Mouse (Mus musculus) midbrain, postnatal 0 days (tissue): Measurements from ENCODE around the gene Rcor2. TPM values are rescaled to one million over a fixed set of nuclear protein-coding genes. Genes with fewer than 3 reads are reported as not detected.

Experiments
- ATAC-seq: fragments of 200-750 bp; cut with Nextera tagmentation; 2 replicates; pipeline ENCODE4 v1.8.0; 2017; ENCODE audit warnings: moderate number of reproducible peaks, mild to moderate bottlenecking, moderate TSS enrichment, moderate library complexity; ENCODE audit not compliant: low FRiP score
- DNase-seq: peaks from one replicate; pipeline ENCODE4 v3.0.0-alpha.2; 2015; ENCODE audit warnings: low spot score
- H3K27ac ChIP-seq: fragments of 300-500 bp; sonication (generic); 2 replicates; pipeline ENCODE4 v1.5.1; 2014; ENCODE audit warnings: low read depth, mild to moderate bottlenecking, low read length, mixed read lengths
- H3K27me3 ChIP-seq: fragments of 300-500 bp; sonication (generic); 2 replicates; pipeline ENCODE4 v1.6.1; 2014; ENCODE audit warnings: low read length, control low read depth, mixed read lengths; ENCODE audit not compliant: insufficient read depth
- H3K36me3 ChIP-seq: fragments of 300-500 bp; sonication (generic); 2 replicates; pipeline ENCODE4 v1.6.1; 2014; ENCODE audit warnings: low read length, control low read depth, mixed read lengths; ENCODE audit not compliant: insufficient read depth
- H3K4me1 ChIP-seq: fragments of 300-500 bp; sonication (generic); 2 replicates; pipeline ENCODE4 v1.6.1; 2014; ENCODE audit warnings: mild to moderate bottlenecking, control low read depth, antibody characterized with exemption, low read length, mixed read lengths; ENCODE audit not compliant: insufficient read depth
- H3K4me2 ChIP-seq: fragments of 300-500 bp; sonication (generic); 2 replicates; pipeline ENCODE4 v1.6.1; 2014; ENCODE audit warnings: low read depth, mild to moderate bottlenecking, low read length, mixed read lengths; ENCODE audit not compliant: poor library complexity, severe bottlenecking
- H3K4me3 ChIP-seq: fragments of 300-500 bp; sonication (generic); 2 replicates; pipeline ENCODE4 v1.5.1; 2014; ENCODE audit warnings: low read depth, mild to moderate bottlenecking, low read length, moderate library complexity
- H3K9ac ChIP-seq: fragments of 300-500 bp; sonication (generic); replicated peaks from 2 replicates; pipeline ENCODE4 v1.6.1; 2014; ENCODE audit warnings: mild to moderate bottlenecking, low read length, moderate library complexity, mixed read lengths; ENCODE audit not compliant: poor library complexity, severe bottlenecking
- H3K9me3 ChIP-seq: fragments of 300-500 bp; sonication (generic); 2 replicates; pipeline ENCODE4 v1.6.1; 2016; ENCODE audit warnings: low read length, control low read depth
- CTCF ChIP-seq: IDR thresholded peaks from 2 replicates; pipeline ENCODE4 v1.5.1; 2016; ENCODE audit warnings: antibody characterized with exemption, mild to moderate bottlenecking
- WGBS: fragments of 180-500 bp; shearing (Covaris S2); extraction: QIAGEN DNeasy Blood & Tissue Kit; methylation state at CpG from one replicate; pipeline ENCODE4 v1.1.7; 2014; 5-methylcytosine and 5-hydroxymethylcytosine counted together
- polyA plus RNA-seq: library from polyadenylated mRNA; unstranded; fragments of >200 nt; fragmentation: Nextera tagmentation; extraction: Ambion mirVana; gene quantifications from 2 replicates; pipeline ENCODE4 v1.2.1, GENCODE M21; 2015
- total RNA-seq: library from RNA; depleted of rRNA; stranded (reverse); fragments of >200 nt; gene quantifications from 2 replicates; pipeline ENCODE4 v1.2.3, GENCODE M21; 2014

Rcor2 gene
- total and polyA plus RNA-seq, 2 experiments from 2014 or later, result 8.9 to 53.1 TPM

DNA sequence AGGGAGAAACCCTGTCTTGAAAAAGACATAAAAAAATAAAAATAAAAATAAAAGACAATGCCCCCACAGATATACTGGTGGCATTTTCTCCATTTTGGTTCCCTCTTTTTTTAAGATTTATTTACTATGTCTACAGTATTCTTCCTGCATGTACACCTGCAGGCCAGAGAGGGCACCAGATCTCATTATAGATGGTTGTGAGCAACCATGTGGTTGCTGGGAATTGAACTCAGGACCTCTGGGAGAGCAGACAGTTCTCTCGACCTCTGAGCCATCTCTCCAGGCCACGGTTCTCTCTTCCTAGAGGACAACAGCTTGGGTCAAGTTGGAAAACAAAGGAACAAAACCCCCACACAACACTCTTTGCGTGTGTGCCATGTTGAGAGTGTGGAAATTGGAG is 5.2 kb upstream of the Rcor2 start:
- WGBS, result 95% methylated on average over 3 of the region's 3 CpGs
- H3K4me3 ChIP-seq, result no peak overlapping the region
- no peak overlapping the region for H3K27ac ChIP-seq
- no peaks in the 10 kb centered on the region for H3K27me3 ChIP-seq
- DNase-seq, result no peak
- H3K4me1 ChIP-seq, result peaks cover 5% of the 10 kb centered on the region
- no peak overlapping the region for H3K9ac ChIP-seq
- no peak for ATAC-seq
- no peaks in the 10 kb centered on the region for H3K9me3 ChIP-seq
- no peak; the same call in 1 of the 2 replicates for TF ChIP-seq CTCF
- no peak overlapping the region for H3K4me2 ChIP-seq
- H3K36me3 ChIP-seq, result no peaks in the 10 kb centered on the region

DNA sequence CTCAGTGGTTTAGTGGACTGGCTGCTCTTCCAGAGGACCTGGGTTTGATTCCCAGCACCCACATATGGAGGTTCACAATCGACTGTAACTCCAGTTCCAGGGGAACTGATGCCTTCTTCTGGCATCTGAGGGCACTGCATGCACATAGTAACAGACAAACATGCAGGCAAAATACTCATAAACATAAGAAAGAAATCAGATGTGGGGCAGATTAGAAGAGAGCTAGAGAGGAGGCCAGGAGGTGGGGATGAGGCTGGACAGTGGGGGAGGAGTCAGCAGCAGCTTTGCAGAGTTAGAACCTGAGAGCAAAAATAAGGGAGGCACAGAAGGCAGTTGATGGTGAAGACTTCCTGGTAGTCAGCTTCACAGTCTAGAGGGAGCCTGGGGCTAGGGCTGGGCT is 4.5 kb upstream of the Rcor2 start:
- Histone ChIP-seq H3K27me3 (no peaks in the 10 kb centered on the region), H3K4me2 (no peak overlapping the region), H3K27ac (no peak overlapping the region), H3K36me3 (no peaks in the 10 kb centered on the region), H3K9ac (no peak overlapping the region), H3K9me3 (no peaks in the 10 kb centered on the region), H3K4me3 (no peak overlapping the region), H3K4me1 (peaks cover 10% of the 10 kb centered on the region)
- no peak for ATAC-seq
- TF ChIP-seq CTCF, result no peak
- 85% methylated on average over 1 of the region's 1 CpGs for whole genome bisulfite sequencing
- DNase-seq, result no peak

DNA sequence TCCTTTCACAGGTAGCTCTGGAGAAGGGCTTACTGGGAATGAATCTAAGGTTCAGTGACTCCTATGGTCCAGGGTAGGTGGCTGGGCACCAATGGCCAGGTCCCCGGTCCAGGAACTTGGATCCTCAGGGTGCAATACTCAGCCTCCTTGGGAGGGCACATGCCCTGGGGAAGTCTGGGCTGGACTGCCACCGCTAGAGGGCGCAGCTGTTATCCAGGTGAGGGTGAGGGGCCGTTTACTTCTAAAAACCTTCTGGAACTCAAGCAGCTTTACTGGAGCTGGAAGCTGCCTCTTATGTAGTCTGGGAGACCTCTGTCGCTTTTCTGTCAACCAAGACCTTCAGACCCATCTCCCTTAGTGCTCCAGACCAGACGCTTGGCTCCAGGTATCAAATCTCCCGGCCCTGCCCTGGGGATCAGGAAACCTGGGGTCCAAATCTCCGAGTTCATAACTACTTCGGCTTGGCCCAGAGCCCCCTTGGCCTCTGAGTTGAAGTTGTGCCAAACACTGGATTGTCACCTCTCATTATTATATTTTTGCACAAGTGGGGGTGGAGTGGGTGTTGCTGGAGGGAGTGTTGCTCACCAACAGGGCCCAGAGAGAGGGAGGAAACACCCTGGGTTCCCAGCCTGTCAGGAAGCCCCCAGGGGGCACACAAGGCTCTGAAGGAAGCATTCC is 2.9 kb upstream of the Rcor2 start:
- H3K4me2 ChIP-seq, result no peak overlapping the region
- no peak for ATAC-seq
- no peaks in the 10 kb centered on the region for H3K9me3 ChIP-seq
- peak; percentile 76 for DNase-seq
- H3K27ac ChIP-seq, result no peak overlapping the region; the same call in 1 of the 2 replicates
- H3K9ac ChIP-seq, result no peak overlapping the region
- WGBS, result 21% methylated on average over 9 of the region's 9 CpGs
- no peaks in the 10 kb centered on the region for H3K36me3 ChIP-seq
- no peaks in the 10 kb centered on the region for H3K27me3 ChIP-seq
- peak; percentile 80 for TF ChIP-seq CTCF
- H3K4me3 ChIP-seq, result no peak overlapping the region
- peaks cover 12% of the 10 kb centered on the region for H3K4me1 ChIP-seq

DNA sequence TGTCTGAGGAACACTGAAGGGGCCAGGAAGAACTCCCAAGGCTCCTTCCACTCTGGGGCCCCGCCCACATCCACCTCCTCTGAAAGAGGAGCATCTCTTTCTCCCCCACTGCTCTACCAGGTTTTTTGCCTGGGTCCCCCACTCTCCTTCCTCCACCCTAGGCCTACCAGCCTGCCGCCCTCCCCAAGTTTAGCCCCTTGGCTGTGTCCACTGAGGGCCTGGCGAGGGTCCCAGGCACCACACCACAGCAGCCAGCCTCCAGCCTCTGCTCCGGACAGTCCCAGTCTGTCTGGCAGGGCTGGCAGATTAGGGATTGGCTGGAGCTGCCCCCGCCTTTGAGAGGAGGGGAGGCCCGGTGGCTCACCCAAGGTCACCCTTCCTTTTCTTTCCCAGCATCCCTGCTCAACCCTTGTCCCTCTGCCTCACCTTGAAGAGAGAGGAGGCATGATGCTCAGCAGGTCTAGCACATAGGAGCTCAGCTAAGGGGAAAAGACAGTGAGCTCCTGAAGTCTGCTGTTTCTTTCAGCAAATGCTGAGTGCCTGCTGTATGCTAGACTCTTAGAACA is 2.3 kb upstream of the Rcor2 start:
- Histone ChIP-seq H3K27ac (peak overlapping the region; percentile 18; the same call in 1 of the 2 replicates), H3K36me3 (no peaks in the 10 kb centered on the region), H3K27me3 (no peaks in the 10 kb centered on the region), H3K4me1 (peaks cover 18% of the 10 kb centered on the region), H3K9ac (no peak overlapping the region), H3K4me3 (no peak overlapping the region), H3K4me2 (no peak overlapping the region), H3K9me3 (no peaks in the 10 kb centered on the region)
- 18% methylated on average over 6 of the region's 6 CpGs for WGBS
- TF ChIP-seq CTCF, result no peak
- ATAC-seq, result no peak
- peak; percentile 64 for DNase-seq

DNA sequence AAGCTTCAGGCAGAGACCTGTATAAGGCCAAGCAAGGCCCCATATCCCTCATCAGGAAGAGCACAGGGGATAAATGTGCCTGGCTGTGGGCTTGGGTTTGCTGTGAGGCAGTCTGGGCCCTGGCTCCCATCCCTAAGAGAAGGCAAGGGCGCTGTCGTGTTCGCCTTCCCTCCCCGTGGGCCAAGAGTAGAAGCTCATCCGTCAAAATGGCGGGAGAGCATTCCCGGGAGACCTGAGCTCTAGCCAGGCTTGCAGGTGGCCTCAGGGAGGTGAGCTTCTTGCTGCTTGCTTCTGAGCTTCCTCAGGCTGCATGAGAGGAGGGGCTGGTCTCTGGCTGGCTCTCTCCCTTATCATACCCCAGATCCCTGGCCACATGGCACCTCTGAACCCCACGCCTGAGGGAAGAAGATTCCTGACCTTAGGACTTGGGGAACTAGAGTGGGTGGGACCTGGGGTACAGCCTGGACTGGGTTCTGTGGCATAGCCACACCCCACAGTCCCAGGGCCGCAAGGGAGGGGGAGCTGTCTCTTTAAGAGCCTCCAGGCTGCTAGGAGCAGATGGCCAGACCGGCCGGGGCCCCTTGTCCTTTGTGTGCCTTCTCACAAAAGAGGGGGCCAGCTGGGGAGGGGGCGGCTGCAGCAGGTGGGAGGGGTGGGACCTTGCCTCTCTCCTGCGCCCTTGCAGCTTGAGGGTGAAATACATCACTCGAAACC is 1.5 kb upstream of the Rcor2 start:
- Histone ChIP-seq H3K9ac (no peak overlapping the region), H3K36me3 (no peaks in the 10 kb centered on the region), H3K27me3 (no peaks in the 10 kb centered on the region), H3K4me1 (peaks cover 19% of the 10 kb centered on the region), H3K27ac (peak overlapping the region; percentile 18; the same call in 1 of the 2 replicates), H3K9me3 (no peaks in the 10 kb centered on the region), H3K4me2 (no peak overlapping the region), H3K4me3 (no peak overlapping the region)
- ATAC-seq (no peak), DNase-seq (peak; percentile 73)
- no peak for TF ChIP-seq CTCF
- WGBS, result 21% methylated on average over 13 of the region's 14 CpGs

DNA sequence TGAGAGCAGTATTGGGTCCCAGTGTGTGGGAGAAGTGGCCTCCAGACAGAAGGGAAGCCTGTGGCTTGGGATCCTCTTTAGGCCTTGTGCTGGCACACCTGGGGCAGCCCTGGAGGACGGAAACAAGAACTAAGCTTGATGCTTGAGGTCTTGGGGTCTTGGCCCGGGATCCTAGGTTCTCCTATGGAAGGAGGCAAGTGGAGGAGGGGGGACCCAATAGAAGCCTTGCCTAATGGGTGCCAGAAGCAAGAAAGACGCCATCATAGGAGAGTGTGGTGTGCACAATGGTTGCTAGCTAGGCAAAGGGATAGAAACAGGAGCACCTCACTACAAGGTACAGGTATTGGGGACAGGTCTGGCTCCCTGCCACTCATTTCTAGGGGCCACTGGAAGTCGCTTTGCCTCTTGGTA is 699 bp upstream of the Rcor2 start:
- Histone ChIP-seq H3K9ac (no peak overlapping the region), H3K9me3 (no peaks in the 10 kb centered on the region), H3K4me1 (peaks cover 19% of the 10 kb centered on the region), H3K36me3 (peaks cover 6% of the 10 kb centered on the region; the same call in 1 of the 2 replicates), H3K27me3 (no peaks in the 10 kb centered on the region), H3K27ac (no peak overlapping the region), H3K4me3 (no peak overlapping the region), H3K4me2 (no peak overlapping the region)
- 44% methylated on average over 4 of the region's 4 CpGs for WGBS
- no peak for TF ChIP-seq CTCF
- DNase-seq (no peak), ATAC-seq (no peak)
